Mouse (Mus musculus) forebrain, embryonic 11.5 days (tissue): Measurements from ENCODE around the gene Daam1. TPM values are rescaled to one million over a fixed set of nuclear protein-coding genes. Genes with fewer than 3 reads are reported as not detected.

Experiments used
- ATAC-seq: fragments of 200-750 bp; cut with Nextera tagmentation; replicated peaks from 2 replicates; pipeline ENCODE4 v1.8.0; 2017; ENCODE audit warnings: moderate TSS enrichment; ENCODE audit not compliant: low FRiP score
- DNase-seq: peaks from one replicate; pipeline ENCODE4 v3.0.0-alpha.2; 2017; ENCODE audit warnings: low spot score
- H3K27ac ChIP-seq: fragments of 300-500 bp; sonication (generic); 2 replicates; pipeline ENCODE4 v1.5.1; 2014; ENCODE audit warnings: low read depth, low read length
- H3K27me3 ChIP-seq: fragments of 300-500 bp; sonication (generic); 2 replicates; pipeline ENCODE4 v1.6.1; 2014; ENCODE audit warnings: mild to moderate bottlenecking, low read length, mixed read lengths; ENCODE audit not compliant: control insufficient read depth, insufficient read depth
- H3K36me3 ChIP-seq: fragments of 300-500 bp; sonication (generic); 2 replicates; pipeline ENCODE4 v1.6.1; 2014; ENCODE audit warnings: mild to moderate bottlenecking, low read length, moderate library complexity, mixed read lengths; ENCODE audit not compliant: control insufficient read depth, insufficient read depth
- H3K4me1 ChIP-seq: fragments of 300-500 bp; sonication (generic); replicated peaks from 2 replicates; pipeline ENCODE4 v1.6.1; 2014; ENCODE audit warnings: low read length, mixed read lengths; ENCODE audit not compliant: control insufficient read depth, insufficient read depth
- H3K4me2 ChIP-seq: fragments of 300-500 bp; sonication (generic); 2 replicates; pipeline ENCODE4 v1.6.1; 2014; ENCODE audit warnings: low read depth, mild to moderate bottlenecking, low read length, moderate library complexity, mixed read lengths; ENCODE audit not compliant: severe bottlenecking
- H3K4me3 ChIP-seq: fragments of 300-500 bp; sonication (generic); 2 replicates; pipeline ENCODE4 v1.5.1; 2014; ENCODE audit warnings: low read depth, low read length
- H3K9ac ChIP-seq: fragments of 300-500 bp; sonication (generic); 2 replicates; pipeline ENCODE4 v1.6.1; 2014; ENCODE audit warnings: low read length
- H3K9me3 ChIP-seq: fragments of 300-500 bp; sonication (generic); 2 replicates; pipeline ENCODE4 v1.6.1; 2016; ENCODE audit warnings: low read length, mixed read lengths; ENCODE audit not compliant: control insufficient read depth
- WGBS: fragments of 180-500 bp; shearing (Covaris S2); extraction: QIAGEN DNeasy Blood & Tissue Kit; methylation state at CpG from one replicate; pipeline ENCODE4 v1.1.7; 2014; 5-methylcytosine and 5-hydroxymethylcytosine counted together
- polyA plus RNA-seq: library from polyadenylated mRNA; unstranded; fragments of >200 nt; fragmentation: Nextera tagmentation; extraction: Ambion mirVana; gene quantifications from 2 replicates; pipeline ENCODE4 v1.2.1, GENCODE M21; 2014

Gene Daam1
- polyA plus RNA-seq, 1 experiment from 2014 or later, result 16.8 TPM

GRCm38 (mm10) chr12:71874984-71875383, 44.1 kb downstream of the Daam1 start:
- no peak for ATAC-seq
- no peak for DNase-seq
- Histone ChIP-seq H3K9me3 (no peaks in the 10 kb centered on the region), H3K4me3 (no peak overlapping the region), H3K9ac (no peak overlapping the region), H3K4me1 (0 out of 2 replicates have a peak, but pooled peaks cover 2% of the 10 kb centered on the region), H3K27ac (no peak overlapping the region), H3K4me2 (no peak overlapping the region), H3K36me3 (no peaks in the 10 kb centered on the region), H3K27me3 (no peaks in the 10 kb centered on the region)
- 87% methylated on average over 3 of the region's 3 CpGs for WGBS

- Histone ChIP-seq H3K9me3 (no peaks in the 10 kb centered on the region), H3K27ac (no peak overlapping the region), H3K36me3 (no peaks in the 10 kb centered on the region), H3K4me1 (0 out of 2 replicates have a peak, but pooled peaks cover 2% of the 10 kb centered on the region), H3K9ac (no peak overlapping the region), H3K4me3 (no peak overlapping the region), H3K27me3 (no peaks in the 10 kb centered on the region), H3K4me2 (no peak overlapping the region)
- no peak for DNase-seq
- no peak for ATAC-seq
- WGBS, result 72% methylated on average over 7 of the region's 7 CpGs
These were observed 45.0 kb downstream of the Daam1 start for GRCm38 (mm10) chr12:71875761-71876489.

GRCm38 (mm10) chr12:71880987-71881386, 50.1 kb downstream of the Daam1 start:
- Histone ChIP-seq H3K9ac (no peak overlapping the region), H3K9me3 (no peaks in the 10 kb centered on the region), H3K4me3 (no peak overlapping the region), H3K27ac (no peak overlapping the region), H3K36me3 (no peaks in the 10 kb centered on the region), H3K27me3 (no peaks in the 10 kb centered on the region), H3K4me1 (0 out of 2 replicates have a peak, but pooled peaks cover under 1% of the 10 kb centered on the region), H3K4me2 (no peak overlapping the region)
- WGBS, result 90% methylated on average over 5 of the region's 5 CpGs
- ATAC-seq, result no peak
- no peak for DNase-seq

GRCm38 (mm10) chr12:71881477-71881876, 50.6 kb downstream of the Daam1 start:
- Histone ChIP-seq H3K4me1 (no peaks in the 10 kb centered on the region), H3K4me3 (no peak overlapping the region), H3K27ac (no peak overlapping the region), H3K9ac (no peak overlapping the region), H3K36me3 (no peaks in the 10 kb centered on the region), H3K4me2 (no peak overlapping the region), H3K27me3 (no peaks in the 10 kb centered on the region), H3K9me3 (no peaks in the 10 kb centered on the region)
- WGBS, result 78% methylated on average over 4 of the region's 4 CpGs
- ATAC-seq (no peak), DNase-seq (no peak)

GRCm38 (mm10) chr12:71883066-71883711, 52.3 kb downstream of the Daam1 start:
- H3K9ac ChIP-seq, result no peak overlapping the region
- ATAC-seq, result no peak

GRCm38 (mm10) chr12:71885170-71885574, 54.3 kb downstream of the Daam1 start:
- Histone ChIP-seq H3K4me1 (no peaks in the 10 kb centered on the region), H3K27me3 (no peaks in the 10 kb centered on the region)

More at GRCm38 (mm10) chr12:71883066-71883711, 52.3 kb downstream of the Daam1 start:
- DNase-seq, result no peak
- Histone ChIP-seq H3K27ac (no peak overlapping the region), H3K27me3 (no peaks in the 10 kb centered on the region), H3K4me1 (no peaks in the 10 kb centered on the region), H3K4me2 (no peak overlapping the region), H3K4me3 (no peak overlapping the region), H3K9me3 (no peaks in the 10 kb centered on the region), H3K36me3 (no peaks in the 10 kb centered on the region)
- 88% methylated on average over 9 of the region's 9 CpGs for WGBS

GRCm38 (mm10) chr12:71885717-71886116, 54.8 kb downstream of the Daam1 start:
- H3K4me3 ChIP-seq, result no peak overlapping the region
- no peak overlapping the region for H3K4me2 ChIP-seq
- H3K9me3 ChIP-seq, result no peaks in the 10 kb centered on the region
- H3K4me1 ChIP-seq, result no peaks in the 10 kb centered on the region
- no peaks in the 10 kb centered on the region for H3K36me3 ChIP-seq
- H3K27me3 ChIP-seq, result no peaks in the 10 kb centered on the region
- WGBS, result 89% methylated on average over 4 of the region's 4 CpGs
- no peak overlapping the region for H3K27ac ChIP-seq
- DNase-seq (no peak), ATAC-seq (no peak)
- no peak overlapping the region for H3K9ac ChIP-seq

More at GRCm38 (mm10) chr12:71885170-71885574, 54.3 kb downstream of the Daam1 start:
- no peak overlapping the region for H3K4me3 ChIP-seq
- no peaks in the 10 kb centered on the region for H3K36me3 ChIP-seq
- no peak for ATAC-seq
- no peak for DNase-seq
- no peak overlapping the region for H3K27ac ChIP-seq
- H3K9ac ChIP-seq, result no peak overlapping the region
- no peak overlapping the region for H3K4me2 ChIP-seq
- H3K9me3 ChIP-seq, result no peaks in the 10 kb centered on the region
- 86% methylated on average over 2 of the region's 2 CpGs for WGBS

- Histone ChIP-seq H3K4me1 (no peaks in the 10 kb centered on the region), H3K4me3 (no peak overlapping the region), H3K4me2 (no peak overlapping the region), H3K27me3 (no peaks in the 10 kb centered on the region), H3K9ac (no peak overlapping the region), H3K27ac (no peak overlapping the region), H3K9me3 (no peaks in the 10 kb centered on the region), H3K36me3 (no peaks in the 10 kb centered on the region)
- DNase-seq, result no peak
- no peak for ATAC-seq
- 81% methylated on average over 5 of the region's 5 CpGs for WGBS
These were observed 55.5 kb downstream of the Daam1 start for GRCm38 (mm10) chr12:71886406-71886805.
